Mouse (Mus musculus) G1E (cell line): ENCODE measurements around the gene Kcnq1.

ENCODE experiments used
- CTCF ChIP-seq: IDR thresholded peaks from 2 replicates; pipeline ENCODE4 v1.5.1; 2012; ENCODE audit warnings: low read depth, low read length, inconsistent platforms, mixed read lengths
- GATA1 ChIP-seq: IDR thresholded peaks from 2 replicates; pipeline ENCODE4 v1.6.1; 2012; ENCODE audit warnings: borderline replicate concordance, low read length, inconsistent platforms, mixed read lengths
- GATA2 ChIP-seq: IDR thresholded peaks from 2 replicates; pipeline ENCODE4 v1.6.1; 2012; ENCODE audit warnings: low read depth, low read length, inconsistent platforms, borderline replicate concordance
- POLR2AphosphoS5 ChIP-seq: IDR thresholded peaks from 2 replicates; pipeline ENCODE4 v1.6.1; 2012; ENCODE audit warnings: low read depth, low read length, inconsistent platforms; ENCODE audit not compliant: insufficient replicate concordance
- TAL1 ChIP-seq: conservative IDR thresholded peaks from 2 replicates; pipeline ENCODE4 v1.6.1; 2012; ENCODE audit warnings: low read depth, low read length, inconsistent platforms, mixed read lengths

- TF ChIP-seq CTCF (no peak), TAL1 (no peak), GATA1 (no peak), POLR2AphosphoS5 (no peak), GATA2 (no peak)
Observed at GRCm38 (mm10) chr7:143338690-143339089, 232.5 kb downstream of the Kcnq1 start.
